Mouse (Mus musculus) myocyte (in vitro differentiated cells): ENCODE data around the gene Arntl2. TPM values are rescaled to one million over a fixed set of nuclear protein-coding genes. Genes with fewer than 3 reads are reported as not detected.

Source experiments
- H3K27me3 ChIP-seq: one replicate; pipeline ENCODE4 v1.6.1; 2011; ENCODE audit not compliant: control insufficient read depth, insufficient read depth, insufficient read length
- H3K36me3 ChIP-seq: one replicate; pipeline ENCODE4 v1.6.1; 2011; ENCODE audit not compliant: control insufficient read depth, insufficient read depth
- H3K4me2 ChIP-seq: one replicate; pipeline ENCODE4 v1.6.1; 2011; ENCODE audit warnings: low read depth, control low read depth
- H3K4me3 ChIP-seq: one replicate; pipeline ENCODE4 v1.5.1; 2011; ENCODE audit warnings: mild to moderate bottlenecking, control low read depth, moderate library complexity
- H3K79me2 ChIP-seq: one replicate; pipeline ENCODE4 v1.6.1; 2011; ENCODE audit not compliant: control insufficient read depth, insufficient read depth
- H3ac ChIP-seq: one replicate; pipeline ENCODE4 v1.6.1; 2011; ENCODE audit not compliant: control insufficient read depth, insufficient read length
- CEBPB ChIP-seq: IDR thresholded peaks from 2 replicates; pipeline ENCODE4 v1.6.1; 2011; ENCODE audit warnings: mild to moderate bottlenecking, moderate library complexity; ENCODE audit not compliant: poor library complexity, insufficient read depth, severe bottlenecking
- E2F4 ChIP-seq: IDR thresholded peaks from one replicate; pipeline ENCODE4 v1.6.1; 2011; ENCODE audit warnings: mild to moderate bottlenecking, control low read depth, moderate library complexity; ENCODE audit not compliant: insufficient read depth
- MAX ChIP-seq: IDR thresholded peaks from one replicate; pipeline ENCODE4 v1.6.1; 2011; ENCODE audit warnings: low read depth, mild to moderate bottlenecking, control low read depth
- MYOD1 ChIP-seq, 3 experiments: IDR thresholded peaks; one replicate each; pipeline ENCODE4 v1.6.1; 2011; ENCODE audit warnings: control low read depth in 2 of 3, low read depth in 2 of 3, mild to moderate bottlenecking in 2 of 3, moderate library complexity in 1 of 3; ENCODE audit not compliant: insufficient read length in 2 of 3, control insufficient read depth in 1 of 3
- MYOG ChIP-seq, 3 experiments: IDR thresholded peaks; one replicate each; pipeline ENCODE4 v1.6.1; 2011; ENCODE audit warnings: control low read depth in 2 of 3, low read depth in 2 of 3, mild to moderate bottlenecking in 2 of 3; ENCODE audit not compliant: insufficient read length in 2 of 3, control insufficient read depth in 1 of 3, insufficient read depth in 1 of 3
- POLR2A ChIP-seq: IDR thresholded peaks from one replicate; pipeline ENCODE4 v1.6.1; 2011; ENCODE audit warnings: low read depth, mild to moderate bottlenecking, control low read depth, moderate library complexity; ENCODE audit not compliant: insufficient read length
- POLR2AphosphoS2 ChIP-seq: IDR thresholded peaks from one replicate; pipeline ENCODE4 v1.6.1; 2011; ENCODE audit warnings: low read depth, control low read depth; ENCODE audit not compliant: insufficient read length
- REST ChIP-seq: IDR thresholded peaks from one replicate; pipeline ENCODE4 v1.6.1; 2011; ENCODE audit warnings: mild to moderate bottlenecking, control low read depth, moderate library complexity; ENCODE audit not compliant: insufficient read depth, insufficient read length
- SRF ChIP-seq: IDR thresholded peaks from one replicate; pipeline ENCODE4 v1.6.1; 2011; ENCODE audit warnings: low read depth; ENCODE audit not compliant: control insufficient read depth, insufficient read length
- TCF12 ChIP-seq: IDR thresholded peaks from one replicate; pipeline ENCODE4 v1.6.1; 2011; ENCODE audit warnings: mild to moderate bottlenecking, control low read depth; ENCODE audit not compliant: poor library complexity, insufficient read depth, severe bottlenecking
- TCF3 ChIP-seq: IDR thresholded peaks from one replicate; pipeline ENCODE4 v1.6.1; 2011; ENCODE audit warnings: low read depth, control low read depth; ENCODE audit not compliant: insufficient read length
- USF1 ChIP-seq: IDR thresholded peaks from one replicate; pipeline ENCODE4 v1.6.1; 2011; ENCODE audit warnings: low read depth, mild to moderate bottlenecking, control low read depth, moderate library complexity
- polyA plus RNA-seq: library from polyadenylated mRNA; unstranded; fragments of >200 nt; fragmentation: generic; extraction: Trizol; gene quantifications from one replicate; pipeline ENCODE4 v1.2.1, GENCODE M21; 2012; ENCODE audit warnings: missing spikeins

Arntl2 gene
- polyA plus RNA-seq, 1 experiment: 0.52 TPM

DNA sequence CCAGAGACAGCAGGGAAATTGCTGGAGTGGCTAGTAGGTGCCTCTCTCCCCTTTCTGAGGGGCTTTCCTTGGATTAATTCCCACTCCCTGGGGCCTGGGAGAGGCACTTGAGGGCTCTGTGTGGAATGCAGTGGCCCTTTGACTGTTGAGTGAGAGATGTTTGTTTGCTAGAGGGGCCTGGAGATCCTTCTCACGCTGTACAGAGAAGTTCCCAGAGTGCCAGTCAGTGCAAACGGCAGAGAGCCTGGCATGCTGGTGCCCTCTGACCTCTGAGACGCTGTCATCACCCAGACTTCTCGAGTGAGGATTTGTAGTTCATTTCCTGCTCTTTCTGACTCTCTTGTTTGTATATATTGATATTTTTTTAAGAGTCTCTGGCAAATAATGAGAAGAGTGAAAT is 39.9 kb downstream of the Arntl2 start:
- Histone ChIP-seq H3K4me2 (no peak overlapping the region), H3K4me3 (no peak overlapping the region), H3K27me3 (no peaks in the 10 kb centered on the region), H3K79me2 (no peaks in the 10 kb centered on the region), H3ac (no peak overlapping the region), H3K36me3 (no peaks in the 10 kb centered on the region)
- TF ChIP-seq TCF12 (no peak), USF1 (no peak), SRF (no peak), POLR2AphosphoS2 (no peak), MYOD1 (IDR thresholded peaks at IDR 0.05; ENCODE audit: control insufficient read depth in 1 of 3, insufficient read length in 2 of 3, low read depth in 2 of 3) (no peak), POLR2A (no peak), MAX (no peak), MYOG (IDR thresholded peaks at IDR 0.05; ENCODE audit: control insufficient read depth in 1 of 3, insufficient read depth in 1 of 3, insufficient read length in 2 of 3, low read depth in 2 of 3) (no peak), CEBPB (no peak), E2F4 (no peak), TCF3 (no peak), REST (no peak)

- H3K27me3 ChIP-seq: no peaks in the 10 kb centered on the region
- no peak for TF ChIP-seq CEBPB
- TF ChIP-seq REST: no peak
- no peak for TF ChIP-seq POLR2AphosphoS2
- TF ChIP-seq TCF3: no peak
- no peak for TF ChIP-seq MAX
- no peak for TF ChIP-seq E2F4
- no peaks in the 10 kb centered on the region for H3K79me2 ChIP-seq
- H3K36me3 ChIP-seq: no peaks in the 10 kb centered on the region
- H3K4me2 ChIP-seq: no peak overlapping the region
- no peak overlapping the region for H3ac ChIP-seq
- no peak overlapping the region for H3K4me3 ChIP-seq
Observed at GRCm38 (mm10) chr6:146837316-146837715, 41.5 kb downstream of the Arntl2 start.

GRCm38 (mm10) chr6:146838366-146838765 is 42.5 kb downstream of the Arntl2 start:
- TF ChIP-seq POLR2A (no peak), POLR2AphosphoS2 (no peak), E2F4 (no peak), USF1 (no peak), TCF12 (no peak), SRF (no peak), MAX (no peak), REST (no peak), MYOD1 (IDR thresholded peaks at IDR 0.05; ENCODE audit: control insufficient read depth in 1 of 3, insufficient read length in 2 of 3, low read depth in 2 of 3) (no peak), TCF3 (no peak), MYOG (IDR thresholded peaks at IDR 0.05; ENCODE audit: control insufficient read depth in 1 of 3, insufficient read depth in 1 of 3, insufficient read length in 2 of 3, low read depth in 2 of 3) (no peak), CEBPB (no peak)
- Histone ChIP-seq H3ac (no peak overlapping the region), H3K36me3 (no peaks in the 10 kb centered on the region), H3K4me2 (no peak overlapping the region), H3K27me3 (no peaks in the 10 kb centered on the region), H3K4me3 (no peak overlapping the region), H3K79me2 (no peaks in the 10 kb centered on the region)

DNA sequence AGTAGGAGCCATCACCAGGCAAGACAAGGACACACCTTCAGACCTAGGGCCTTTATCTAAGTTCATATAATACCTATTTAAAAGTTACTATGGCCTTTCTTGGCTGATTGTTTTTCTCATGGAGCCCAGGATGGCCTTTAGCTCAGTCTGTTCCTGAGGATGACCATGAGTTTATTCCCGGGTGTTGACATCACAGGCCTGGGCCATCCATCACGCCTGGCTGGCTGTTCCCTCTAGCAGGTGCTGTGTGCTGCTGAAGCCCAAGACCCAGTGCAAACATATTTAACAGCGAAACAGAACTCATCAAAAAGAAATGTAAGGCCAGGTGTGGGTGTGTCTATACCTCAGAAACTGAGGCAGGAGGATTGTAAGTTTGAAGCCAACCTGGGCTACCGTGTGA is 43.0 kb downstream of the Arntl2 start:
- no peak overlapping the region for H3K4me2 ChIP-seq
- H3K36me3 ChIP-seq: no peaks in the 10 kb centered on the region
- no peak overlapping the region for H3ac ChIP-seq
- peak in 1 of 3 experiments; percentile 6 for TF ChIP-seq MYOD1 (IDR thresholded peaks at IDR 0.05; ENCODE audit: control insufficient read depth in 1 of 3, insufficient read length in 2 of 3, low read depth in 2 of 3)
- no peak for TF ChIP-seq USF1
- no peaks in the 10 kb centered on the region for H3K27me3 ChIP-seq
- no peaks in the 10 kb centered on the region for H3K79me2 ChIP-seq
- no peak overlapping the region for H3K4me3 ChIP-seq

DNA sequence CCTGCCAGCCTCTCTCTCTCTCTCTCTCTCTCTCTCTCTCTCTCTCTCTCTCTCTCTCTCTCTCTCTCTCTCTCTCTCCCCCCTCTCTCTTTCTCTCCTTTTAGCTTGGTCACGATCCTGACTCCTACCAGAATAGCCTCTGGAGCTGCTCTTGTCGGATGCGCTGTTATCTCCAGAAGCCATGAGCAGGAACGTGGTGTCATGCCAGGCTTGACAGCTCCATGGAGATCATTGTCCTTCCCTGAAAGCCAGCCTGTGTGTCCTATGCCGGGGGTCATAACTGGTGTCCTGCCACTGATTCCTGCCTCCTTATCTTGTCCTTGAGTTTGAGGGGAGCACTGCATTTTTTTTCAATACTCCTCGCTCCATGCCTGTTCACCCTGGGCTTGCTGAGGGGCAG is 49.0 kb downstream of the Arntl2 start:
- H3K27me3 ChIP-seq: no peaks in the 10 kb centered on the region

More for the DNA sequence above, 49.0 kb downstream of the Arntl2 start:
- Histone ChIP-seq H3ac (no peak overlapping the region), H3K79me2 (no peaks in the 10 kb centered on the region), H3K4me2 (no peak overlapping the region), H3K4me3 (no peak overlapping the region), H3K36me3 (no peaks in the 10 kb centered on the region)
- TF ChIP-seq CEBPB: no peak
- TF ChIP-seq MAX: no peak
- no peak for TF ChIP-seq USF1
- TF ChIP-seq E2F4: no peak
- TF ChIP-seq POLR2AphosphoS2: no peak
- no peak for TF ChIP-seq SRF
- TF ChIP-seq MYOG (IDR thresholded peaks at IDR 0.05; ENCODE audit: control insufficient read depth in 1 of 3, insufficient read depth in 1 of 3, insufficient read length in 2 of 3, low read depth in 2 of 3): no peak
- no peak for TF ChIP-seq MYOD1 (IDR thresholded peaks at IDR 0.05; ENCODE audit: control insufficient read depth in 1 of 3, insufficient read length in 2 of 3, low read depth in 2 of 3)
- no peak for TF ChIP-seq TCF12
